Mouse (Mus musculus) embryonic facial prominence, embryonic 14.5 days (tissue): ENCODE data around the gene Immp2l. TPM values are rescaled to one million over a fixed set of nuclear protein-coding genes. Genes with fewer than 3 reads are reported as not detected.
"Not testable (repeated sequence)": the region's sequence is repeated elsewhere in the genome, so short reads cannot be mapped to it uniquely, and the experiment has no call there.

Experiments
- ATAC-seq: fragments of 200-750 bp; cut with Nextera tagmentation; 2 replicates; pipeline ENCODE4 v1.8.0; 2017; ENCODE audit warnings: low read depth, moderate number of reproducible peaks, moderate TSS enrichment
- DNase-seq: peaks from one replicate; pipeline ENCODE4 v3.0.0-alpha.2; 2015; ENCODE audit warnings: low spot score
- H3K27ac ChIP-seq: fragments of 300-500 bp; sonication (generic); replicated peaks from 2 replicates; pipeline ENCODE4 v1.5.1; 2014; ENCODE audit warnings: low read depth, mild to moderate bottlenecking, low read length, moderate library complexity
- H3K27me3 ChIP-seq: fragments of 300-500 bp; sonication (generic); replicated peaks from 2 replicates; pipeline ENCODE4 v1.6.1; 2014; ENCODE audit warnings: low read length; ENCODE audit not compliant: control insufficient read depth, insufficient read depth
- H3K36me3 ChIP-seq: fragments of 300-500 bp; sonication (generic); 2 replicates; pipeline ENCODE4 v1.6.1; 2014; ENCODE audit warnings: low read length, mixed read lengths; ENCODE audit not compliant: control insufficient read depth, insufficient read depth
- H3K4me1 ChIP-seq: fragments of 300-500 bp; sonication (generic); 2 replicates; pipeline ENCODE4 v1.6.1; 2014; ENCODE audit warnings: antibody characterized with exemption, low read length; ENCODE audit not compliant: control insufficient read depth, insufficient read depth
- H3K4me2 ChIP-seq: fragments of 300-500 bp; sonication (generic); 2 replicates; pipeline ENCODE4 v1.6.1; 2014; ENCODE audit warnings: low read depth, mild to moderate bottlenecking, low read length, moderate library complexity, mixed read lengths
- H3K4me3 ChIP-seq: fragments of 300-500 bp; sonication (generic); 2 replicates; pipeline ENCODE4 v1.5.1; 2014; ENCODE audit warnings: low read depth, mild to moderate bottlenecking, low read length
- H3K9ac ChIP-seq: fragments of 300-500 bp; sonication (generic); 2 replicates; pipeline ENCODE4 v1.6.1; 2014; ENCODE audit warnings: low read depth, mild to moderate bottlenecking, low read length, moderate library complexity, mixed read lengths
- H3K9me3 ChIP-seq: fragments of 300-500 bp; sonication (generic); 2 replicates; pipeline ENCODE4 v1.6.1; 2016; ENCODE audit warnings: low read length; ENCODE audit not compliant: control insufficient read depth
- WGBS: fragments of 180-500 bp; shearing (Covaris S2); extraction: QIAGEN DNeasy Blood & Tissue Kit; methylation state at CpG from one replicate; pipeline ENCODE4 v1.1.7; 2014; 5-methylcytosine and 5-hydroxymethylcytosine counted together
- polyA plus RNA-seq: library from polyadenylated mRNA; unstranded; fragments of >200 nt; fragmentation: Nextera tagmentation; extraction: Ambion mirVana; gene quantifications from 2 replicates; pipeline ENCODE4 v1.2.1, GENCODE M21; 2014

The Immp2l gene
- polyA plus RNA-seq, 1 experiment from 2014 or later: 15.9 TPM

DNA sequence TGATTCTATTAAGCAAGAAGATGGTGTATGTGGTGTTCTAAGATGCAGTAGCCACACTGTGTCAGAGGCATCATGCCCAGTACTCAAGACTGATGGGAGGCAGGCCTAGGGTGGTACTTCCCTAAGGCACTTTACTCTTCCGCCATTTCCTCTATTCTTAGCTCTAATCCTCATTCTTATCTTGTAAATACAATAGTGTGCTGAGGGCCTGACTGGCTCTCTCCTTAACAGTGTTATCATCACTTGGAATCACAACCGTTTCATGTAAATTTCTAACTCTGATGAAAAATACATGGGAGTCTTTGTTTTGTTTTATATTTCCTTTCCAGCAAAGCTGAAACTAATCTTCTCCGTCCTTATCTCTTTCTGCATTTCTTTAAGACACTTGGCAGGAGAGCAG is 750.1 kb downstream of the Immp2l start:
- Histone ChIP-seq H3K27me3 (no peaks in the 10 kb centered on the region), H3K9me3 (no peaks in the 10 kb centered on the region), H3K4me3 (no peak overlapping the region), H3K9ac (no peak overlapping the region), H3K27ac (no peak overlapping the region), H3K36me3 (no peaks in the 10 kb centered on the region), H3K4me1 (no peaks in the 10 kb centered on the region), H3K4me2 (no peak overlapping the region)
- ATAC-seq: no peak
- WGBS: 57% methylated on average over 3 of the region's 3 CpGs
- peak; percentile 20 for DNase-seq

DNA sequence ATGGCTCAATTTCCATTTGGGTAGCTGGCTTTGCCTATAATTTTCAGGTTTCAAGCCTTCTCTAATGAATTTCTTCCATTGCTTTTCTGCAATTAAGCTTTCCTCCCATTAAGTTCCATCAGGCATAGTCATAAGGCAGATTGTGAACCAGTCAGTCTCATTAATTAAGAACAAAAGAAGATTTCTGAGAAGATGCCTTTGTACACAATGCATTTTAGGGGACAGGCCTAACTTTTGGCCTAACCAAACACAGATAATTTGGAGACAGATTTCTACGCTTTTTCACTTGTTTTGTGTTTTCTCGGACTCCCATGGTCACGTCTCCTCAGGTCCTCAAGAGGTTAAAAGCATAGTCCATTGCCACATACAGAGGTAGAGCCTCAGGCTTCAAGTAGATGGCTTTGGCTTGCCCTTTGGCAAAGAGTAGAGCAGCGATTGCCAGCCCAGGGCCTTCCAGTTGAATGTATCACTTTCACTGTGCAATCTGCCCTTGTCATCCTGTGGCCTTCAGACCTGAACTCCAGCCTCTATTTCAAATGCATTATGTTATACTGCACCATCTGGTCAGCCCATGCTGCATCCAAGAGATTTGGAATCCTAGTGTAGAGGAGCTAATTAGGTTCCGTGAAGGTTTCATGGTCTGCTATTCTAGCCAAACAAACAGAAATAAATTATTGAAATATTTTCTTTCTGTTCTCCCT is 750.9 kb downstream of the Immp2l start:
- Histone ChIP-seq H3K27ac (no peak overlapping the region), H3K36me3 (no peaks in the 10 kb centered on the region), H3K27me3 (no peaks in the 10 kb centered on the region), H3K4me3 (no peak overlapping the region), H3K4me1 (no peaks in the 10 kb centered on the region), H3K9ac (no peak overlapping the region), H3K9me3 (no peaks in the 10 kb centered on the region), H3K4me2 (no peak overlapping the region)
- 86% methylated on average over 5 of the region's 5 CpGs for WGBS
- DNase-seq: no peak
- ATAC-seq: no peak

DNA sequence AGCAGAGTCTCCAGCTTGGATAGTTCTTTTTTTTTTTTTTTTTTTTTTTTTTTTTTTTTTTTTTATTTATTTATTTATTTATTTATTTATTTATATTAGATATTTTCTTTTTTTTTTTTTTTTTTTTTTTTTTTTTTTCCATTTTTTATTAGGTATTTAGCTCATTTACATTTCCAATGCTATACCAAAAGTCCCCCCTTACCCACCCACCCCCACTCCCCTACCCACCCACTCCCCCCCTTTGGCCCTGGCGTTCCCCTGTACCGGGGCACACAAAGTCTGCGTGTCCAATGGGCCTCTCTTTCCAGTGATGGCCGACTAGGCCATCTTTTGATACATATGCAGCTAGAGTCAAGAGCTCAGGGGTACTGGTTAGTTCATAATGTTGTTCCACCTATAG is 753.9 kb downstream of the Immp2l start:
- ATAC-seq: 0 out of 2 replicates have a peak, but pooled peaks have one; percentile 67
- not testable (repeated sequence) for H3K27me3 ChIP-seq, H3K9ac ChIP-seq, H3K4me2 ChIP-seq, H3K9me3 ChIP-seq, H3K36me3 ChIP-seq, H3K27ac ChIP-seq, H3K4me1 ChIP-seq, DNase-seq, H3K4me3 ChIP-seq
- WGBS: no CpG with 5 or more reads among the region's 4 CpGs

DNA sequence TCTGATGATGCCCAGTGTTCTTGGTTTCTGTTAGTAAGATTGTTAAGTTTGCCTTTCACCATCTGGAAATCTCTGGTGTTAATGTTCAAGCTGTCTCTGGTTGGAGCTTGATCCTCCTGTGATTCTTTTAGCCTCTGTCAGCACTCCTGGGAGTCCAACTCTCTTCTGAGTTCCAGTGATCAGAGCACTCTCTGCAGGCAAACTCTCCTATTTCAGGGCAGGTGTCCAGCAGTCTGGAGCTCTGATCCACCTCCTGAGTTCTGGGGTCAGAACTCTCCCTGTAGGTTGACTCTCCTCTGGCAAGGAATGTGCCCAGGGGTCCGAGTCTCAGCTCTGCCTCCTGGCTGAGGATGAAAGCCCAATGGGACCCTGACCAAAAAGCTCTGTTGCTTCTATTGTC is 769.8 kb downstream of the Immp2l start:
- WGBS: 77% methylated on average over 1 of the region's 1 CpGs
- not testable (repeated sequence) for H3K9me3 ChIP-seq, H3K4me2 ChIP-seq, H3K36me3 ChIP-seq, ATAC-seq, H3K4me3 ChIP-seq, H3K27ac ChIP-seq, H3K27me3 ChIP-seq, DNase-seq, H3K4me1 ChIP-seq, H3K9ac ChIP-seq

DNA sequence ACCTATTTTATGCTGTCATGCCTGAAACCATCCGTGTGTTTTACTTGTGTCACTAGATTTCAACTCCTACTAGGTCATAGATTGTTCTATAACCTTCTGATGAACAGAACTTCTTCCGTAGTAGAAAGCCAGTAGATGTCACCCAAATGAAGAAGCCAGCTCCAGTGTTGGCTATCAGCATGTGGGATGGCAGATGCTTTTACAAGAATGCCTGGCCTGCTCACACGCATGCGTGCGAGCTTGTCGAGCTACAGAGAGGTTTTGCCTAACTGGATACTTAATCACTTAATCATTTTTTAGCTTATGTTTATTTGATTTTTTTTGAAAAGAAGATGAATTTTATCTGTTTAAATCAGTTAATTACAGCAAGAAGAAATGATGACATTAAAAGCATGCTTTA is 805.6 kb downstream of the Immp2l start:
- Histone ChIP-seq H3K4me2 (no peak overlapping the region), H3K4me1 (no peaks in the 10 kb centered on the region), H3K4me3 (no peak overlapping the region), H3K9me3 (no peaks in the 10 kb centered on the region), H3K36me3 (no peaks in the 10 kb centered on the region), H3K27ac (no peak overlapping the region), H3K27me3 (no peaks in the 10 kb centered on the region), H3K9ac (no peak overlapping the region)
- no peak for ATAC-seq
- no peak for DNase-seq
- WGBS: 87% methylated on average over 6 of the region's 6 CpGs

DNA sequence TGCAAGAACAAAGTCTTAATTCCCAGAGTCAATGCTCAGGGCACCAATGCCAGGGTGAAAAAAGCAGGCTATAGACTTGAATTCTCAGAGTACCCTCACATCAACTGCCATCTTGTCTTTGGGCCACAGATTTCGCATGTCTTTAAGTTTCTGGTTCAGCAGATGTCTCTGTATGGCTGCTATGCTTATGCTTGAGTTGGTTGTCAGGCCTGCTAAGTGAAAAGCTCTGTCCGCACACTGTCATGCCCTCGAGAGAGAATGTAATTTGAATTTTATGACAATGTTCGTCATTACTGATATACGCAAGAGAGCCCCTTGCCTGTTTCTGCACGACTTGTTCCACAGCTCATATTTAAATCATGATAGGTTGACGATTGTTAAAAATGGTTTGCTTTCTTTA is 807.8 kb downstream of the Immp2l start:
- H3K9ac ChIP-seq: no peak overlapping the region
- no peak for ATAC-seq
- 76% methylated on average over 7 of the region's 7 CpGs for WGBS

DNA sequence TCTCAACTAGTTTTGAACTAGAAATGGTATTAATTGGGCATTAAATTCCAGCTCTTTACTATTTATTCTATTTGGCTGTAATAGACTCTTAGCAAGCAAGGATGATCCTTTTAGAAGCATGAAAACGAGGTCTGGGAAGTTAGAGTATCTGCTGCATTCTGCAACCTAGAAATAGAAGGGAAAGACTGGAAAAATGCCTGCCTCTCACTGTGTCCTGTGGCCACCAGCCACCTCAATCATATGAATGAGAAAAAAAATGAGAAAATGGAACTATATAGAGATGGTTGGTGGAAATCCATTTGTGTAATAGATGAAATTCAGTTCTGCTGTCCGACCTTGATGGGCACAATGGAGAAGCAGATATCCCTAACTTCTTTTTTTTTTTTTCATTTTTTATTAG is 810.8 kb downstream of the Immp2l start:
- no peaks in the 10 kb centered on the region for H3K27me3 ChIP-seq
- H3K4me1 ChIP-seq: no peaks in the 10 kb centered on the region
- H3K4me2 ChIP-seq: no peak overlapping the region
- H3K36me3 ChIP-seq: no peaks in the 10 kb centered on the region
- no peaks in the 10 kb centered on the region for H3K9me3 ChIP-seq
- DNase-seq: no peak
- no peak overlapping the region for H3K27ac ChIP-seq
- WGBS: 85% methylated on average over 2 of the region's 2 CpGs
- no peak overlapping the region for H3K9ac ChIP-seq
- no peak for ATAC-seq
- no peak overlapping the region for H3K4me3 ChIP-seq

More for the DNA sequence above, 807.8 kb downstream of the Immp2l start:
- Histone ChIP-seq H3K4me2 (no peak overlapping the region), H3K27ac (no peak overlapping the region), H3K4me3 (no peak overlapping the region), H3K27me3 (no peaks in the 10 kb centered on the region), H3K4me1 (no peaks in the 10 kb centered on the region), H3K36me3 (no peaks in the 10 kb centered on the region), H3K9me3 (no peaks in the 10 kb centered on the region)
- peak; percentile 13 for DNase-seq

DNA sequence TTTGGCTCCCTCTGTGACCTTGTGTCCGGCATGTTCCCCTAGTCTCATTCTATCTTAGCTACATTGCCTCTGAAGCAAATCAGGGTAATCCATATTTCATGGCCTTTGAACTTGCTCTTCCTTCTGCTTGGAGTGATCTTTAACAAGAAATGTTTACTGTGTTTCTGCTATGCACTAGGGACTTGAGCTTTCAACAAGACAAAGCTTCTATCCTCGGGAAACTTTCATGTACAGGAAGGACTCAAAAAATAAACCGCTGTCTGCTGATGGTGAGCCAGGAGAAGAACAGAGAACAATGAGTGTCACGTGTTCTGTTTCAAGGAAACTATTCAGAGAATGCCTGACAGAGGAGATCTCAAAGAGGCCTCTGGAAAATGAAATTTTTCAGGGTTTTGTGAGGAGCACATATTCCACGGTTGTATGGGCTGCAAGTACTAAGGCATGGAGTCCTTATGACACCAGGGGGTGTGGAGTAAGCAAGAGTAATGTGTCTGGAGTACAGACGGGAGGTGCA is 814.5 kb downstream of the Immp2l start:
- no peaks in the 10 kb centered on the region for H3K9me3 ChIP-seq
- no peak overlapping the region for H3K9ac ChIP-seq
- ATAC-seq (0 out of 2 replicates have a peak, but pooled peaks have one; percentile 33), DNase-seq (peak; percentile 62)
- H3K27ac ChIP-seq: no peak overlapping the region
- 42% methylated on average over 6 of the region's 6 CpGs for WGBS
- H3K27me3 ChIP-seq: no peaks in the 10 kb centered on the region
- H3K36me3 ChIP-seq: no peaks in the 10 kb centered on the region
- no peak overlapping the region for H3K4me3 ChIP-seq
- no peaks in the 10 kb centered on the region for H3K4me1 ChIP-seq
- H3K4me2 ChIP-seq: no peak overlapping the region

DNA sequence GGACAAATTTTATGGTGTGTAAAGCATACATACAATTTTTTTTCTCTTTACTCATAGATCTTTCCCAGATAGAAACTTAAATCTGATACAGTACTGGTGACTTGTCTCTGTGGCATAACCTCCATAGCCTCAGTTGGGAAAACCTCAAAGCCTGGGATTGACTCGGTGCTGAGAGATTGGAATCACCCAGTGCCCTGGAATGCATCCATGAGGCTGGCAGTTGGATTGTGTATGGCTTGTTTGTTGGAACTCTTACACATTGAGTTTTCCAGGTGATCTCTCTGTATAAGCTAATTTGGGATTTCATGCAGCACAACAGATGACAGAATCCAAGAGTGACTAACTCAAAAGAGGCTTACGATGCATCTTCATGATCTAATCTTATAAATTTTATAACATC is 815.4 kb downstream of the Immp2l start:
- WGBS: 84% methylated on average over 2 of the region's 2 CpGs
- Histone ChIP-seq H3K36me3 (no peaks in the 10 kb centered on the region), H3K4me1 (no peaks in the 10 kb centered on the region), H3K27me3 (no peaks in the 10 kb centered on the region), H3K9me3 (no peaks in the 10 kb centered on the region), H3K4me3 (no peak overlapping the region), H3K9ac (no peak overlapping the region), H3K27ac (no peak overlapping the region), H3K4me2 (no peak overlapping the region)
- no peak for DNase-seq
- ATAC-seq: no peak
